Mouse (Mus musculus) kidney, postnatal 25 days (tissue): Measurements from ENCODE around the gene Rbm4b.
"Not testable (repeated sequence)": the region's sequence is repeated elsewhere in the genome, so short reads cannot be mapped to it uniquely, and the experiment has no call there.

Source experiments
- DNase-seq, 2 experiments: peaks; one replicate each; pipeline ENCODE4 v3.0.0; 2021; ENCODE audit warnings: mixed read lengths in 2 of 2

Gene Rbm4b

GRCm38 (mm10) chr19:4811063-4811908 is 55.0 kb downstream of the Rbm4b start, which contains the start of the genes Gm21992 and Rbm14:
Gene Gm21992, minus strand, starts transcription at chr19:4811612.
Gene Rbm14, minus strand, starts transcription at chr19:4811634.
- peak; percentile 98 to 100 for DNase-seq

GRCm38 (mm10) chr19:4811909-4812242 is 55.6 kb downstream of the Rbm4b start:
- no peak for DNase-seq

- not testable (repeated sequence) for DNase-seq
Observed at GRCm38 (mm10) chr19:4812334-4812949, 56.1 kb downstream of the Rbm4b start.

- peak; percentile 41 to 66 for DNase-seq
Observed at GRCm38 (mm10) chr19:4813015-4813414, 56.7 kb downstream of the Rbm4b start.
